Comparison of ENCODE assay signal across 8 mouse cellular contexts in genomic region chr6:128285792-128286430, GRCm38 (mm10). TPM values are rescaled to one million over a fixed set of nuclear protein-coding genes. Genes with fewer than 3 reads are reported as not detected.
A peak's percentile ranks its signal among the peaks of the same experiment; 100 is the strongest.
DNase-seq lines count a peak whose midpoint lies in the region; ATAC-seq lines count a peak whose summit lies in the region.

No protein-coding gene starts in this region.

- no peak for ATAC-seq in forebrain, embryonic 13.5 days
- peak; percentile 43; the same call in 1 of the 2 replicates for ATAC-seq in hindbrain, embryonic 12.5 days (ENCODE audit: low FRiP score)
- peak; percentile 68 for ATAC-seq in limb, embryonic 12.5 days (ENCODE audit: insufficient number of reproducible peaks, insufficient read depth, low FRiP score, low TSS enrichment, low read depth)
- peak; percentile 64; the same call in 1 of the 2 replicates for ATAC-seq in midbrain, embryonic 11.5 days (ENCODE audit: low FRiP score)

- no peaks in the 10 kb centered on the region for H3K9me3 ChIP-seq in forebrain, embryonic 13.5 days (replicated peaks)
- H3K9me3 ChIP-seq in hindbrain, embryonic 12.5 days (replicated peaks), result no peaks in the 10 kb centered on the region
- H3K9me3 ChIP-seq in limb, embryonic 12.5 days, result no peaks in the 10 kb centered on the region
- no peaks in the 10 kb centered on the region for H3K9me3 ChIP-seq in midbrain, embryonic 11.5 days (ENCODE audit: control insufficient read depth, low read length)

- 14% methylated on average over 16 of the region's 16 CpGs for WGBS in forebrain, embryonic 13.5 days
- WGBS in hindbrain, embryonic 12.5 days, result 13% methylated on average over 16 of the region's 16 CpGs
- 7% methylated on average over 16 of the region's 16 CpGs for WGBS in limb, embryonic 12.5 days
- 15% methylated on average over 16 of the region's 16 CpGs for WGBS in midbrain, embryonic 11.5 days

- H3K4me3 ChIP-seq in forebrain, embryonic 13.5 days, result peak overlapping the region; percentile 24; the same call in 1 of the 2 replicates
- peak overlapping the region; percentile 15; the same call in 1 of the 2 replicates for H3K4me3 ChIP-seq in hindbrain, embryonic 12.5 days
- peak overlapping the region; percentile 37 for H3K4me3 ChIP-seq in limb, embryonic 12.5 days (replicated peaks)
- H3K4me3 ChIP-seq in midbrain, embryonic 11.5 days (ENCODE audit: low read depth, low read length), result peak overlapping the region; percentile 3; the same call in 1 of the 2 replicates

- peak; percentile 28 for DNase-seq in thymus, postnatal 4 days
- no peak for DNase-seq in thymus, postnatal 14 days
- no peak for DNase-seq in midbrain, embryonic 11.5 days (ENCODE audit: low spot score, missing footprints)
- DNase-seq in telencephalon, adult 2 months (ENCODE audit: low read depth, low spot score), result peak; percentile 32
- no peak for DNase-seq in layer of hippocampus, postnatal 25 days (ENCODE audit: extremely low spot score in 1 of 2, low spot score in 1 of 2)

- H3K27me3 ChIP-seq in forebrain, embryonic 13.5 days, result peaks cover 8% of the 10 kb centered on the region
- peaks cover 10% of the 10 kb centered on the region for H3K27me3 ChIP-seq in hindbrain, embryonic 12.5 days
- H3K27me3 ChIP-seq in limb, embryonic 12.5 days, result no peaks in the 10 kb centered on the region
- H3K27me3 ChIP-seq in midbrain, embryonic 11.5 days (ENCODE audit: control insufficient read depth, insufficient read depth, low read length), result no peaks in the 10 kb centered on the region

- H3K4me2 ChIP-seq in forebrain, embryonic 13.5 days, result peak overlapping the region; percentile 54
- peak overlapping the region; percentile 45 for H3K4me2 ChIP-seq in hindbrain, embryonic 12.5 days (replicated peaks)
- H3K4me2 ChIP-seq in limb, embryonic 12.5 days, result peak overlapping the region; percentile 61
- H3K4me2 ChIP-seq in midbrain, embryonic 11.5 days, result peak overlapping the region; percentile 32; the same call in 1 of the 2 replicates

- H3K36me3 ChIP-seq in forebrain, embryonic 13.5 days (ENCODE audit: poor library complexity, severe bottlenecking), result no peaks in the 10 kb centered on the region
- no peaks in the 10 kb centered on the region for H3K36me3 ChIP-seq in hindbrain, embryonic 12.5 days
- no peaks in the 10 kb centered on the region for H3K36me3 ChIP-seq in limb, embryonic 12.5 days
- no peaks in the 10 kb centered on the region for H3K36me3 ChIP-seq in midbrain, embryonic 11.5 days (ENCODE audit: control insufficient read depth, insufficient read depth, low read length)

- no peak overlapping the region for H3K27ac ChIP-seq in forebrain, embryonic 13.5 days
- H3K27ac ChIP-seq in hindbrain, embryonic 12.5 days, result no peak overlapping the region
- H3K27ac ChIP-seq in limb, embryonic 12.5 days, result peak overlapping the region; percentile 23; the same call in 1 of the 2 replicates
- H3K27ac ChIP-seq in midbrain, embryonic 11.5 days (ENCODE audit: low read depth, low read length), result no peak overlapping the region

- H3K4me1 ChIP-seq in forebrain, embryonic 13.5 days, result peaks cover 23% of the 10 kb centered on the region
- peaks cover 9% of the 10 kb centered on the region for H3K4me1 ChIP-seq in hindbrain, embryonic 12.5 days
- H3K4me1 ChIP-seq in limb, embryonic 12.5 days (replicated peaks), result peaks cover 16% of the 10 kb centered on the region
- H3K4me1 ChIP-seq in midbrain, embryonic 11.5 days (ENCODE audit: control insufficient read depth, insufficient read depth, low read length), result peaks cover 10% of the 10 kb centered on the region; the same call in 1 of the 2 replicates

- no peak overlapping the region; the same call in 1 of the 2 replicates for H3K9ac ChIP-seq in forebrain, embryonic 13.5 days
- no peak overlapping the region for H3K9ac ChIP-seq in hindbrain, embryonic 12.5 days
- peak overlapping the region; percentile 50; the same call in 1 of the 2 replicates for H3K9ac ChIP-seq in limb, embryonic 12.5 days (replicated peaks)
- no peak overlapping the region; the same call in 1 of the 2 replicates for H3K9ac ChIP-seq in midbrain, embryonic 11.5 days (ENCODE audit: low read length)

RNA-seq across cellular contexts. Expression of gene Tead4, which starts 14.7 kb away (rescaled TPM):
- polyA plus RNA-seq in forebrain, embryonic 13.5 days (2015; fragmentation: Nextera tagmentation; extraction: Ambion mirVana), result 0.36 and 0.81 TPM in 2 replicates
- 2.4 TPM in 2 replicates for polyA plus RNA-seq in hindbrain, embryonic 12.5 days (2016; fragmentation: Nextera tagmentation; extraction: Ambion mirVana)
- polyA plus RNA-seq in limb, embryonic 12.5 days (2016; fragmentation: Nextera tagmentation; extraction: Ambion mirVana), result 3.5 TPM in 2 replicates
- polyA plus RNA-seq in midbrain, embryonic 11.5 days (2014; fragmentation: Nextera tagmentation; extraction: Ambion mirVana), result 0.39 and 1.7 TPM in 2 replicates
- total RNA-seq in layer of hippocampus, postnatal 25 days (2021), result under 1 TPM; 0.79 to 0.92 TPM

Comparison
In these comparisons a context has a peak if more than half of its experiments do, and no peak if none do; other contexts are left out.
1. DNase-seq: peak in thymus, postnatal 4 days (single experiment) and telencephalon, adult 2 months (single experiment); none in thymus, postnatal 14 days (single experiment), midbrain, embryonic 11.5 days (single experiment) and layer of hippocampus, postnatal 25 days (0 of 2).
2. Peak in every context shown above with its lines, with median percentiles within 50 percentile points of each other: H3K4me2 ChIP-seq and H3K4me3 ChIP-seq.